Mouse (Mus musculus) limb, embryonic 13.5 days (tissue): ENCODE measurements around the gene Utrn. TPM values are rescaled to one million over a fixed set of nuclear protein-coding genes. Genes with fewer than 3 reads are reported as not detected.

Experiments
- ATAC-seq: fragments of 200-750 bp; cut with Nextera tagmentation; 2 replicates; pipeline ENCODE4 v1.8.0; 2017; ENCODE audit warnings: low read depth, moderate number of reproducible peaks, moderate TSS enrichment; ENCODE audit not compliant: low FRiP score
- H3K27ac ChIP-seq: fragments of 300-500 bp; sonication (generic); 2 replicates; pipeline ENCODE4 v1.5.1; 2015; ENCODE audit warnings: inconsistent platforms, mild to moderate bottlenecking, moderate library complexity
- H3K27me3 ChIP-seq: fragments of 300-500 bp; sonication (generic); 2 replicates; pipeline ENCODE4 v1.6.1; 2015; ENCODE audit warnings: mild to moderate bottlenecking, inconsistent platforms
- H3K36me3 ChIP-seq: fragments of 300-500 bp; sonication (generic); 2 replicates; pipeline ENCODE4 v1.6.1; 2015; ENCODE audit warnings: inconsistent platforms, mild to moderate bottlenecking, moderate library complexity
- H3K4me1 ChIP-seq: fragments of 300-500 bp; sonication (generic); 2 replicates; pipeline ENCODE4 v1.6.1; 2015; ENCODE audit warnings: inconsistent platforms
- H3K4me2 ChIP-seq: fragments of 300-500 bp; sonication (generic); replicated peaks from 2 replicates; pipeline ENCODE4 v1.6.1; 2015; ENCODE audit warnings: inconsistent platforms, mild to moderate bottlenecking, moderate library complexity
- H3K4me3 ChIP-seq: fragments of 300-500 bp; sonication (generic); 2 replicates; pipeline ENCODE4 v1.5.1; 2015; ENCODE audit warnings: moderate library complexity, mild to moderate bottlenecking, inconsistent platforms
- H3K9ac ChIP-seq: fragments of 300-500 bp; sonication (generic); 2 replicates; pipeline ENCODE4 v1.6.1; 2015; ENCODE audit warnings: mild to moderate bottlenecking, inconsistent platforms
- H3K9me3 ChIP-seq: fragments of 300-500 bp; sonication (generic); 2 replicates; pipeline ENCODE4 v1.6.1; 2016; ENCODE audit warnings: inconsistent platforms
- WGBS: fragments of 180-500 bp; shearing (Covaris S2); methylation state at CpG from one replicate; pipeline ENCODE4 v1.1.7; 2015; 5-methylcytosine and 5-hydroxymethylcytosine counted together
- polyA plus RNA-seq: library from polyadenylated mRNA; unstranded; fragments of >200 nt; fragmentation: Nextera tagmentation; extraction: Ambion mirVana; gene quantifications from 2 replicates; pipeline ENCODE4 v1.2.1, GENCODE M21; 2015

The Utrn gene
- polyA plus RNA-seq, 1 experiment from 2014 or later, result 89.9 TPM

GRCm38 (mm10) chr10:12696704-12697103 lies 172.5 kb downstream of the Utrn start:
- Histone ChIP-seq H3K4me3 (no peak overlapping the region), H3K4me2 (no peak overlapping the region), H3K27me3 (no peaks in the 10 kb centered on the region), H3K27ac (no peak overlapping the region), H3K36me3 (peaks cover 19% of the 10 kb centered on the region), H3K4me1 (0 out of 2 replicates have a peak, but pooled peaks cover under 1% of the 10 kb centered on the region), H3K9me3 (peaks cover 3% of the 10 kb centered on the region; the same call in 1 of the 2 replicates), H3K9ac (no peak overlapping the region)
- WGBS, result 89% methylated on average over 6 of the region's 6 CpGs
- ATAC-seq, result no peak

GRCm38 (mm10) chr10:12694774-12695173 lies 174.4 kb downstream of the Utrn start:
- Histone ChIP-seq H3K9me3 (no peaks in the 10 kb centered on the region), H3K4me1 (peaks cover 3% of the 10 kb centered on the region; the same call in 1 of the 2 replicates), H3K36me3 (peaks cover 21% of the 10 kb centered on the region), H3K9ac (no peak overlapping the region), H3K27ac (peak overlapping the region; percentile 28; the same call in 1 of the 2 replicates), H3K27me3 (no peaks in the 10 kb centered on the region), H3K4me2 (no peak overlapping the region), H3K4me3 (no peak overlapping the region)
- ATAC-seq, result no peak
- 11% methylated on average over 6 of the region's 6 CpGs for WGBS

GRCm38 (mm10) chr10:12690601-12691000 lies 178.6 kb downstream of the Utrn start:
- Histone ChIP-seq H3K4me2 (no peak overlapping the region), H3K4me3 (no peak overlapping the region), H3K9me3 (no peaks in the 10 kb centered on the region), H3K27ac (no peak overlapping the region), H3K9ac (no peak overlapping the region), H3K27me3 (no peaks in the 10 kb centered on the region), H3K4me1 (peaks cover 3% of the 10 kb centered on the region; the same call in 1 of the 2 replicates), H3K36me3 (peaks cover 29% of the 10 kb centered on the region; the same call in 1 of the 2 replicates)
- 20% methylated on average over 5 of the region's 5 CpGs for WGBS
- 0 out of 2 replicates have a peak, but pooled peaks have one; percentile 59 for ATAC-seq

GRCm38 (mm10) chr10:12685683-12686082 lies 183.5 kb downstream of the Utrn start:
- no peak for ATAC-seq
- no peaks in the 10 kb centered on the region for H3K9me3 ChIP-seq
- H3K27me3 ChIP-seq, result no peaks in the 10 kb centered on the region
- no peaks in the 10 kb centered on the region for H3K4me1 ChIP-seq
- no peak overlapping the region for H3K9ac ChIP-seq
- peaks cover 52% of the 10 kb centered on the region for H3K36me3 ChIP-seq
- H3K4me2 ChIP-seq, result no peak overlapping the region
- H3K27ac ChIP-seq, result no peak overlapping the region
- no peak overlapping the region for H3K4me3 ChIP-seq

GRCm38 (mm10) chr10:12684018-12684417 lies 185.1 kb downstream of the Utrn start:
- Histone ChIP-seq H3K27me3 (no peaks in the 10 kb centered on the region), H3K9me3 (no peaks in the 10 kb centered on the region), H3K4me1 (no peaks in the 10 kb centered on the region), H3K27ac (no peak overlapping the region), H3K36me3 (peaks cover 58% of the 10 kb centered on the region), H3K4me3 (no peak overlapping the region), H3K4me2 (no peak overlapping the region), H3K9ac (no peak overlapping the region)
- WGBS, result 84% methylated on average over 3 of the region's 3 CpGs
- no peak for ATAC-seq

GRCm38 (mm10) chr10:12673309-12673708 lies 195.9 kb downstream of the Utrn start:
- H3K4me2 ChIP-seq, result no peak overlapping the region
- H3K9ac ChIP-seq, result no peak overlapping the region
- WGBS, result 84% methylated on average over 5 of the region's 5 CpGs
- H3K9me3 ChIP-seq, result no peaks in the 10 kb centered on the region
- H3K4me3 ChIP-seq, result no peak overlapping the region
- ATAC-seq, result no peak
- H3K36me3 ChIP-seq, result peaks cover 36% of the 10 kb centered on the region
- H3K4me1 ChIP-seq, result no peaks in the 10 kb centered on the region
- no peaks in the 10 kb centered on the region for H3K27me3 ChIP-seq
- H3K27ac ChIP-seq, result no peak overlapping the region

- H3K36me3 ChIP-seq, result peaks cover 34% of the 10 kb centered on the region
- no peaks in the 10 kb centered on the region for H3K9me3 ChIP-seq
- H3K4me3 ChIP-seq, result no peak overlapping the region
- H3K4me1 ChIP-seq, result no peaks in the 10 kb centered on the region
- H3K27ac ChIP-seq, result no peak overlapping the region
- H3K27me3 ChIP-seq, result no peaks in the 10 kb centered on the region
- ATAC-seq, result no peak
- no peak overlapping the region for H3K9ac ChIP-seq
- 91% methylated on average over 9 of the region's 9 CpGs for WGBS
- no peak overlapping the region for H3K4me2 ChIP-seq
These were observed 197.6 kb downstream of the Utrn start for GRCm38 (mm10) chr10:12671608-12672007.

GRCm38 (mm10) chr10:12662035-12662434 lies 207.1 kb downstream of the Utrn start:
- no peak overlapping the region for H3K4me3 ChIP-seq
- no peak overlapping the region for H3K4me2 ChIP-seq
- H3K9ac ChIP-seq, result no peak overlapping the region
- no peak for ATAC-seq
- 0 out of 2 replicates have a peak, but pooled peaks cover 2% of the 10 kb centered on the region for H3K4me1 ChIP-seq
- WGBS, result 86% methylated on average over 4 of the region's 4 CpGs
- H3K27ac ChIP-seq, result no peak overlapping the region
- peaks cover 5% of the 10 kb centered on the region; the same call in 1 of the 2 replicates for H3K9me3 ChIP-seq
- peaks cover 51% of the 10 kb centered on the region for H3K36me3 ChIP-seq
- H3K27me3 ChIP-seq, result no peaks in the 10 kb centered on the region

GRCm38 (mm10) chr10:12658023-12658744 lies 211.0 kb downstream of the Utrn start:
- H3K4me3 ChIP-seq, result no peak overlapping the region
- no peaks in the 10 kb centered on the region for H3K27me3 ChIP-seq
- WGBS, result 77% methylated on average over 8 of the region's 8 CpGs
- no peak overlapping the region for H3K9ac ChIP-seq
- no peak overlapping the region for H3K27ac ChIP-seq
- peaks cover 5% of the 10 kb centered on the region; the same call in 1 of the 2 replicates for H3K9me3 ChIP-seq
- 0 out of 2 replicates have a peak, but pooled peaks cover 2% of the 10 kb centered on the region for H3K4me1 ChIP-seq
- ATAC-seq, result no peak
- no peak overlapping the region for H3K4me2 ChIP-seq
- H3K36me3 ChIP-seq, result peaks cover 25% of the 10 kb centered on the region

- H3K4me2 ChIP-seq, result no peak overlapping the region
- ATAC-seq, result no peak
- peaks cover 19% of the 10 kb centered on the region for H3K36me3 ChIP-seq
- WGBS, result 59% methylated on average over 3 of the region's 3 CpGs
- no peak overlapping the region for H3K9ac ChIP-seq
- H3K27me3 ChIP-seq, result no peaks in the 10 kb centered on the region
- H3K4me3 ChIP-seq, result no peak overlapping the region
- no peaks in the 10 kb centered on the region for H3K4me1 ChIP-seq
- no peaks in the 10 kb centered on the region for H3K9me3 ChIP-seq
- no peak overlapping the region for H3K27ac ChIP-seq
These were observed 216.2 kb downstream of the Utrn start for GRCm38 (mm10) chr10:12652988-12653387.

GRCm38 (mm10) chr10:12646119-12646518 lies 223.0 kb downstream of the Utrn start:
- no peak overlapping the region for H3K9ac ChIP-seq
- no peaks in the 10 kb centered on the region for H3K27me3 ChIP-seq
- H3K36me3 ChIP-seq, result peaks cover 24% of the 10 kb centered on the region
- no peak overlapping the region for H3K4me3 ChIP-seq
- H3K4me1 ChIP-seq, result no peaks in the 10 kb centered on the region
- H3K4me2 ChIP-seq, result no peak overlapping the region
- no peak for ATAC-seq
- no peak overlapping the region for H3K27ac ChIP-seq
- 33% methylated on average over 5 of the region's 5 CpGs for WGBS
- H3K9me3 ChIP-seq, result no peaks in the 10 kb centered on the region

GRCm38 (mm10) chr10:12643336-12643735 lies 225.8 kb downstream of the Utrn start:
- H3K9ac ChIP-seq, result no peak overlapping the region
- H3K4me3 ChIP-seq, result no peak overlapping the region
- WGBS, result 78% methylated on average over 8 of the region's 8 CpGs
- no peaks in the 10 kb centered on the region for H3K27me3 ChIP-seq
- H3K4me2 ChIP-seq, result no peak overlapping the region
- ATAC-seq, result no peak
- H3K4me1 ChIP-seq, result no peaks in the 10 kb centered on the region
- H3K9me3 ChIP-seq, result no peaks in the 10 kb centered on the region
- no peak overlapping the region for H3K27ac ChIP-seq
- H3K36me3 ChIP-seq, result peaks cover 21% of the 10 kb centered on the region

- Histone ChIP-seq H3K9ac (no peak overlapping the region), H3K4me2 (no peak overlapping the region), H3K27me3 (no peaks in the 10 kb centered on the region), H3K4me3 (no peak overlapping the region), H3K9me3 (no peaks in the 10 kb centered on the region), H3K27ac (no peak overlapping the region), H3K36me3 (peaks cover 29% of the 10 kb centered on the region), H3K4me1 (0 out of 2 replicates have a peak, but pooled peaks cover 4% of the 10 kb centered on the region)
- ATAC-seq, result no peak
- WGBS, result 51% methylated on average over 4 of the region's 4 CpGs
These were observed 229.5 kb downstream of the Utrn start for GRCm38 (mm10) chr10:12639638-12640037.
